Mouse (Mus musculus): Measurements from ENCODE around the gene Man2c1. TPM values are rescaled to one million over a fixed set of nuclear protein-coding genes. Genes with fewer than 3 reads are reported as not detected.

The Man2c1 gene
- 10 to 100 TPM; 38.0 to 60.2 TPM for polyA plus RNA-seq (2012; fragmentation: generic; extraction: Trizol)

DNA sequence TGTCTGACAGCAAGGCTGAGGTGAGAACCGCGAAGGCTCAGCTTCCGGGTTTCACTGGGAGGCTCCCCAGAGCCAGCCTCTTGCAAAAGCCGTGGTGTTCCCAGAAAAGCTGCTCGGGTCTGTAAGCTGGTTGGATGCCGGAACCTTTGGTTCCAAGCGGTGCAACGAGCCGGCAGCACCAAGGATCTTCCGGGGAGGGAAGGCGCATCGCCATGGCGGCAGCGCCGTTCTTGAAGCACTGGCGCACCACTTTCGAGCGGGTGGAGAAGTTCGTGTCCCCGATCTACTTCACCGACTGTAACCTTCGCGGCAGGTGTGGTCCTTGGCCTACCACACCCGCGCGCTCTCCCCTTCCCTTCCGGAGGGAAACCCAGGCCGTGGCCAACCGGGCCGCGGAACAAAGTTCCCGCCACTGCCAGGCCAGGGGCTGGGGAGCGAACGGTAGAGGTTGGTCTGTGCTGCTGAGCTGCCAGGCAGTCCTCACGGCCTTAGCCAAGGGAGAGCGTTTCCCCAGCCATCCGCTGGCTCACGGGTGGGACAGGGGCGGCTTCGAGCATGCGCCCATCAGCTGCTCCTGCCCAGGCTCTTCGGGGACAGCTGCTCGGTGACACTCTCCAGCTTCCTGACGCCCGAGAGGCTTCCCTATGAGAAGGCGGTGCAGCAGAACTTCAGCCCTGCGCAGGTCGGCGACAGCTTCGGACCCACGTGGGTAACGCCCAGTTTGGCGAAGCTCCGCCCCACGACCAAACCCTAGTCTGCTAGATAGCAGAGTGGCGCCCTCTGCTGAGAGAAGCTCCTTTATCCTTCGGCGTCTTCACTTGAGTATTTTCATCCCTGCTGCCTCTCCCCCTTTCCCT lies at the start of gene Man2c1:
Gene Man2c1, plus strand, starts transcription at position 114 of the 857 bp plus-strand sequence.

DNA sequence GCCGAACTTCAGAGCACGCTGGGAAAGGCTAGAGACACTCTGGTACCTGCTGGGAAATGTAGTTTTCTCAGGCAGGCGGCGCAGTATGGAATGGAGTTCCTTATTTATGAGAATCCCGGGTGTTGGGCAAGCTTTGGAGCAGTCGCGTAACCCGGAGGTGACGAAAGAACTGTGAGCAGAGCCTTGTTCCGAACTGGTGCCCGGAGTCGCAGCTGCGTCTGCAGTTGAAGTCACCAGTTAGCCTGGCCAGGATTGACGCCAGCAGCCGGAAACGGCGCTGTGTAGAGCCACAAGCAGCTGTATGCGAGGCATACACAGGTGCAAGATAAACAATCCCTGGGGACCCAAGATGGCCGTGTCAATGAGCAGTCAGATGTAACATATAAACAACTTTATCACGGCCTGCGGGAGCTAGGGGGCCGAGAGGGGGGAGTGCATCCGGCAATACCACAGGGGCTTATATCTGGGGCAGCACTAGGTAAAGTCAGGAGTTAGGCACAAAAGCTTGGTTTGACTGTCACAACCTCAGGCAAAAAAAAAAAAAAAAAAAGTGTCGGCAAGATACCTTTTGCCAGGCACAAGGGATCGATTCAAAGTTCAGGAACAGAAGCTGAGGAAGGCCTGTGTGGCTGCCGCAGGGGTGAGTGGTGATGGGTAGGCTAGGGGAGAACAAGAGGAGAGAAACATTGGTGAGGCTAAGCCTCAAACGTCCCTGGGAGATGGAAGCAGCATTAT lies 17.8 kb downstream of the Man2c1 start, which contains the start of gene Neil1:
Gene Neil1, minus strand, starts transcription at position 162 of the 735 bp plus-strand sequence.

DNA sequence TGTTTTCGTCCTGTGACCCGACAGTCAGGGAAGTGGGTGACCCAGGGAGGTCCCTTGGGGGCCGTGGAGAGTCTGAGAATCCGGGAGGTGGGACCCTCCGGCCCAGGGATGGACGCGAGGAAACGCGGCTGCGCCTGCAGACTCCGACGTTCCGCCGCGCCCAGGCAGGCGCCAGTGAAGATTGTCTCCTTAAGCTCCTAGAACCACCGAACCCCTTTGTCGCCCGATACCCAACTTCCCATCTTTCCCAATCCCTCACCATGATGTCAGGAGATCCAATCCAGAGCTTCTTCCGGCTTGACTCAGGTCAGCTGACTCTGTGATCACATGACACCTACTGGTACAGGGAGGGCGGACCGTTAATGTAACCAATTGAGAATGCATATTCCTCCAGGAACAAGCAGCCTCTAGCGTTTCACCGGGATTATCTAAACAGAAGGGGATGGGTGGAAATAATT lies 27.6 kb downstream of the Man2c1 start, which contains the start of gene Commd4:
Gene Commd4, minus strand, starts transcription at position 319 of the 458 bp plus-strand sequence.

Other genes starting within 250 kb of the Man2c1 start
- 10 to 100 TPM in 1 of 2 experiments, 1 to 10 TPM in 1; 3.1 to 16.5 TPM for gene Snx33, start 202.3 kb upstream of the Man2c1 start, polyA plus RNA-seq (2012; fragmentation: generic; extraction: Trizol)
- gene Imp3, start 193.2 kb upstream of the Man2c1 start, polyA plus RNA-seq (2012; fragmentation: generic; extraction: Trizol): 100 to 1,000 TPM; 122 to 125 TPM
- gene Snupn, start 179.8 kb upstream of the Man2c1 start, polyA plus RNA-seq (2012; fragmentation: generic; extraction: Trizol): 1 to 10 TPM; 1.8 to 7.1 TPM
- 10 to 100 TPM in 1 of 2 experiments, 1 to 10 TPM in 1; 3.8 to 18.0 TPM for gene Ptpn9, start 135.8 kb upstream of the Man2c1 start, polyA plus RNA-seq (2012; fragmentation: generic; extraction: Trizol)
- 10 to 100 TPM in 1 of 2 experiments, 1 to 10 TPM in 1; 1.8 to 15.3 TPM for gene Sin3a, start 58.6 kb upstream of the Man2c1 start, polyA plus RNA-seq (2012; fragmentation: generic; extraction: Trizol)
- gene Neil1, start 17.6 kb downstream of the Man2c1 start, polyA plus RNA-seq (2012; fragmentation: generic; extraction: Trizol): 1 to 10 TPM; 2.2 to 6.4 TPM
- gene Commd4, start 27.6 kb downstream of the Man2c1 start, polyA plus RNA-seq (2012; fragmentation: generic; extraction: Trizol): 100 to 1,000 TPM in 1 of 2 experiments, 10 to 100 TPM in 1; 94.2 to 109 TPM
- gene Trcg1, start 105.9 kb downstream of the Man2c1 start, polyA plus RNA-seq (2012; fragmentation: generic; extraction: Trizol): under 1 TPM in 1 of 2 experiments, not detected in 1; 0.05 TPM
- 10 to 100 TPM; 34.2 to 47.3 TPM for gene 1700017B05Rik, start 131.9 kb downstream of the Man2c1 start, polyA plus RNA-seq (2012; fragmentation: generic; extraction: Trizol)

Data from C3H10T1/2 (cell line).